Mouse (Mus musculus) retina, postnatal 7 days (tissue): ENCODE data around the gene Vmn1r83.

Source experiments
- DNase-seq: peaks from one replicate; pipeline ENCODE4 v3.0.0-alpha.2; 2012; ENCODE audit warnings: low read depth, low spot score

Gene Vmn1r83

DNA sequence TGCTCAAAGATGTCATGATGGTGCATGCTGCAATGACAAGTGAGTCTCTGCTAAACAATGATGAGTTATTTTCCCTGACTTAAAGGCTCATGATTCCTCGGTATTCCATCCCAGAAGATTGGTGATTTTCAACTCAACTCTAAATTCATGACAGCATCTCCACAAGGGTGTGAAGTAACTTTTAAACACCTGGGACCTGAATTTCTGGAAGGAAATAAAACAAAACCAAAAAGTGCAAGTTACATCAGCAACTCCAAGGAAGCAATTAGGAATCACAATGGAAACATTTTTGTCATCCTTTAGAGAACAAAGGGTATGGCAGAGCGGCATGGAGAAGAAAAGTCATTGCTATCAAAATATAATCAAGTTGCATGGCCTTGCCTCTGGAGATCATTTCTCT lies at the start of gene Vmn1r83:
TSS of gene Vmn1r83 (minus strand) at position 101 of the 400 bp plus-strand sequence.
- DNase-seq, result no peak

GRCm38 (mm10) chr7:12369173-12369572 lies 39.9 kb upstream of the Vmn1r83 start, which contains the start of gene Vmn1r84:
TSS of gene Vmn1r84 (minus strand) at chr7:12369273.
- DNase-seq, result no peak

GRCm38 (mm10) chr7:12300130-12300529 lies 29.2 kb downstream of the Vmn1r83 start, which contains the start of gene Vmn1r82:
TSS of gene Vmn1r82 (plus strand) at chr7:12300430.
- DNase-seq, result no peak
